Mouse (Mus musculus) G1E (cell line): ENCODE results near the gene Selenoo. TPM values are rescaled to one million over a fixed set of nuclear protein-coding genes. Genes with fewer than 3 reads are reported as not detected.

ENCODE experiments used
- ATAC-seq: 2 replicates; pipeline ENCODE4 v1.8.0; 2016; ENCODE audit warnings: mild to moderate bottlenecking; ENCODE audit not compliant: insufficient number of reproducible peaks, poor library complexity, low FRiP score, severe bottlenecking; ENCODE audit errors: extremely low read depth
- DNase-seq: peaks from one replicate; pipeline ENCODE4 v3.0.0; 2012; ENCODE audit warnings: low spot score
- H3K27me3 ChIP-seq: 2 replicates; pipeline ENCODE4 v1.6.1; 2012; ENCODE audit warnings: mild to moderate bottlenecking, low read length, inconsistent platforms; ENCODE audit not compliant: insufficient read depth
- H3K36me3 ChIP-seq: replicated peaks from 2 replicates; pipeline ENCODE3; 2012; ENCODE audit warnings: mild to moderate bottlenecking, inconsistent platforms
- H3K4me1 ChIP-seq: 2 replicates; pipeline ENCODE4 v1.6.1; 2012; ENCODE audit warnings: low read depth, low read length, inconsistent platforms, mixed read lengths; ENCODE audit not compliant: insufficient read depth
- H3K4me3 ChIP-seq: 2 replicates; pipeline ENCODE4 v1.5.1; 2012; ENCODE audit warnings: low read depth, mild to moderate bottlenecking, inconsistent platforms, low read length, moderate library complexity, mixed read lengths
- H3K9me3 ChIP-seq: replicated peaks from 2 replicates; pipeline ENCODE4 v1.6.1; 2012; ENCODE audit warnings: inconsistent platforms
- CTCF ChIP-seq: IDR thresholded peaks from 2 replicates; pipeline ENCODE4 v1.5.1; 2012; ENCODE audit warnings: low read depth, low read length, inconsistent platforms, mixed read lengths
- GATA1 ChIP-seq: IDR thresholded peaks from 2 replicates; pipeline ENCODE4 v1.6.1; 2012; ENCODE audit warnings: borderline replicate concordance, low read length, inconsistent platforms, mixed read lengths
- GATA2 ChIP-seq: IDR thresholded peaks from 2 replicates; pipeline ENCODE4 v1.6.1; 2012; ENCODE audit warnings: low read depth, low read length, inconsistent platforms, borderline replicate concordance
- POLR2AphosphoS5 ChIP-seq: IDR thresholded peaks from 2 replicates; pipeline ENCODE4 v1.6.1; 2012; ENCODE audit warnings: low read depth, low read length, inconsistent platforms; ENCODE audit not compliant: insufficient replicate concordance
- TAL1 ChIP-seq: conservative IDR thresholded peaks from 2 replicates; pipeline ENCODE4 v1.6.1; 2012; ENCODE audit warnings: low read depth, low read length, inconsistent platforms, mixed read lengths
- polyA plus RNA-seq: library from polyadenylated mRNA; stranded (reverse); fragments of >175 nt; gene quantifications from 2 replicates; pipeline ENCODE4 v1.2.3, GENCODE M21; 2012
- total RNA-seq, 2 experiments: library from RNA; stranded (forward) in 1 of 2; stranded (reverse) in 1 of 2; fragments of 200-1000 nt in 1 of 2; fragments of >200 nt in 1 of 2; fragmentation: Nextera tagmentation in 1 of 2; gene quantifications; 2 replicates each; pipeline ENCODE4 v1.2.3; 2014 to 2017

Selenoo gene
- total and polyA plus RNA-seq, 3 experiments = 11.6 to 25.2 (median 17.8) TPM

DNA sequence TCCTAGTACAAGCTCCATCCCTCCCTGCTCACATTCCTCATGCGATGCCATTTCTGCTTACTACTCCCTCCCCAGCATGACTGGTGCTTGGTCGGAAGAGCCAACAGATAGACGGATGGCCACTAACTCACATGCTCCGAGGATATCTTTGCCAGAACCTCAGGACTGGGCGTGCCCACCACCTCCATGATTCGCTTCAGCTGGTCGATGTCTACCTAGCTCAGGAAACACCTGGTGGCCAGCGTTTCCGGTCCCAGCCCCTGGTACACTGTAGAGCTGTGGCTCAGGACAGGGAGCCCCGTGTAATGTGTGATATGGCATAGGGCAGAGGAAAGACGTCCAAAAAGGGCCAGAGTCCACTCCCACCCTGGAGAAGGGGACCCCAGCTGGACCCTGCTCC, 56.1 kb downstream of the Selenoo start:
- ATAC-seq (no peak), DNase-seq (no peak)

GRCm38 (mm10) chr15:89145813-89146350, 57.0 kb downstream of the Selenoo start:
- no peak for ATAC-seq
- Histone ChIP-seq H3K27me3 (peaks cover 79% of the 10 kb centered on the region), H3K4me1 (peaks cover 18% of the 10 kb centered on the region)

More for the DNA sequence above, 56.1 kb downstream of the Selenoo start:
- Histone ChIP-seq H3K9me3 (no peaks in the 10 kb centered on the region), H3K36me3 (no peaks in the 10 kb centered on the region), H3K4me3 (no peak overlapping the region), H3K4me1 (peaks cover 15% of the 10 kb centered on the region), H3K27me3 (peaks cover 85% of the 10 kb centered on the region)
- TF ChIP-seq GATA2 = no peak
- TF ChIP-seq POLR2AphosphoS5 = no peak
- no peak for TF ChIP-seq GATA1
- no peak for TF ChIP-seq CTCF

DNA sequence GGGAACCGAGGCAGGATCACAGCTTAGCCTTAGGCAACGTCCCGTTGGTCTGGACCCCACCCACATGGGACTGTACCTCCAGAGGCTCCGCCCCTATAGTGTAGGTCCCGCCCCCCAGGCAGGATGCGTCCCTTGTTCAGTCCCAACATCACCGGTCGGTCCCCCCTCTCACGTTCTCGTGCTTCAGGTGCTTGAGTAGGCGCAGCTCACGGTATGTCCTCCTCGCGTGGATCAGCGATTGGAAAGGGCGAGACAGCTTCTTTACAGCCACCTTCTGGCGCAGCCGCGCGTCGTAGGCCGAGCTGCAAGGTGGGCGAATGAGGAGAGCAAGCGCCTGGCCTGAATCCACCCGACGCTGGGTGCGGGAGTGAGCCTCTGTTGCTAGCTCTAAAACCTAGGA, 57.7 kb downstream of the Selenoo start:
- ATAC-seq (no peak), DNase-seq (no peak)
- no peaks in the 10 kb centered on the region for H3K9me3 ChIP-seq
- TF ChIP-seq TAL1 (no peak), GATA2 (no peak), POLR2AphosphoS5 (no peak), CTCF (no peak), GATA1 (no peak)
- no peak overlapping the region for H3K4me3 ChIP-seq
- H3K27me3 ChIP-seq = peaks cover 72% of the 10 kb centered on the region
- H3K36me3 ChIP-seq = no peaks in the 10 kb centered on the region
- peaks cover 18% of the 10 kb centered on the region for H3K4me1 ChIP-seq

More at GRCm38 (mm10) chr15:89145813-89146350, 57.0 kb downstream of the Selenoo start:
- DNase-seq = no peak
- H3K4me3 ChIP-seq = no peak overlapping the region
- no peaks in the 10 kb centered on the region for H3K36me3 ChIP-seq
- no peak for TF ChIP-seq CTCF
- no peak for TF ChIP-seq GATA2
- no peak for TF ChIP-seq TAL1
- TF ChIP-seq POLR2AphosphoS5 = no peak
- no peak for TF ChIP-seq GATA1
- H3K9me3 ChIP-seq = no peaks in the 10 kb centered on the region

GRCm38 (mm10) chr15:89147024-89147423, 58.1 kb downstream of the Selenoo start:
- ATAC-seq (no peak), DNase-seq (no peak)
- TF ChIP-seq CTCF = no peak
- TF ChIP-seq GATA2 = no peak
- TF ChIP-seq GATA1 = no peak
- TF ChIP-seq TAL1 = no peak
- no peak for TF ChIP-seq POLR2AphosphoS5
- Histone ChIP-seq H3K4me3 (no peak overlapping the region), H3K9me3 (no peaks in the 10 kb centered on the region), H3K4me1 (peaks cover 18% of the 10 kb centered on the region), H3K36me3 (no peaks in the 10 kb centered on the region), H3K27me3 (peaks cover 70% of the 10 kb centered on the region)

- Histone ChIP-seq H3K9me3 (no peaks in the 10 kb centered on the region), H3K36me3 (no peaks in the 10 kb centered on the region), H3K4me1 (peaks cover 18% of the 10 kb centered on the region), H3K27me3 (peaks cover 65% of the 10 kb centered on the region), H3K4me3 (no peak overlapping the region)
- TF ChIP-seq GATA1 (no peak), TAL1 (no peak), GATA2 (no peak), POLR2AphosphoS5 (no peak), CTCF (no peak)
- DNase-seq (no peak), ATAC-seq (no peak)
These were observed 58.6 kb downstream of the Selenoo start for GRCm38 (mm10) chr15:89147456-89147855.

DNA sequence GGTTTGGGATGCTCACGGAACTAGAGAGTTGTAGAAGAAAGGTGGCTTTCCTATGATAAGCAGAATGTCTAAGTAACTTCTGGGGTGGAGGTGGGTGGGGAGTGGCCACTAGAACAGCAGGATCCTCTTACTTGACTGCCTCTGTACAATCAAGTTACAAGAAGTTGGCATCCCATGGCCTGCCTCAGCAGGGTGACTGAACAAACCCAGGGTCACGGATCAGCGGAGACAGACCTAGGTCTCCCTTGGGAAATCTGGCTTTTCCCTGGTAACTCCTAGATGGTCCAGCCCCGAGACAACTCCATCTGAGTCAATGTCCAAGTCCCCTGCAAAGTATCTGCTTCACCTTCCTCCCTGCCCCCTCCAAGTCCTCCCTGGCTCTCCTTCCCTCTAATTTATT, 59.0 kb downstream of the Selenoo start:
- no peaks in the 10 kb centered on the region for H3K9me3 ChIP-seq
- ATAC-seq (no peak), DNase-seq (no peak)
- no peaks in the 10 kb centered on the region for H3K36me3 ChIP-seq
- TF ChIP-seq POLR2AphosphoS5 (no peak), CTCF (no peak)
- no peak overlapping the region for H3K4me3 ChIP-seq
- H3K27me3 ChIP-seq = peaks cover 61% of the 10 kb centered on the region
- H3K4me1 ChIP-seq = peaks cover 18% of the 10 kb centered on the region

DNA sequence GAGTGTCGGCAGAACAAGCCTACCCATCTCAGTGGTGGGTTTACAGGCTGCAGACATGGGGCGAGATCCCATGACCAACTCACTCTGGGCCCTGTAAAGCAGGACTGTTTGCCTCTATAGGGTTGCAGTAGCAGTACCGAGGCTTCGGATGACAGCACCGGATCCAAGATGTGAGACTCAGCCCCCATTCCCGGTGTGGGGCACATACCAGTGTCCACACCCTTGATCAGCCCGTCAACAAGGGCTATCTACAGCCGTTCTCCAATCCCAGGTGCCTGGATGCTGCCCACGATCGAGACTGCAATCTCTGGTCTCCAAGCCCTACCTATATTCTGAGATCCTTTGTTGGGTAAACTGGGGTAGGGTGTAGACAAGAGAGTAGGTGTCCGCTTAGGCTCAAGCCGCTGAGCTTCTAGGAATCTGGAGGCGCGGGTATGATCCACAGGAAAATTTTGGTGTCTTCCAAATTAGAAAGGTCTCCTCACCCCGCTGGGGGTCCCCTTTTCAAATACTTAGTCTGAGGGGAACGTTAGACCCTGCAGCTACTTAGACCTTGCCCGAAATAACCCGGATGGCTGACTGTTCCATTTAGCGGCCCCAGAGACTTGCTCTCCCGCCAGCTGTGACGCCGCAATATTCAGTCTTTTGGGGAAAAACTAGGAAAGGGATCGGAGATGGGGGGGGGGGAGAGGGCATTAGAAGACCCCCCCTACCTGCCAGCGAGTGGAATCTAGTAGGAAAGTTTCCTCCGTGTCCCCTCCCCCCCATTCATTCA, 59.8 kb downstream of the Selenoo start:
- H3K9me3 ChIP-seq = no peaks in the 10 kb centered on the region
- peaks cover 56% of the 10 kb centered on the region for H3K27me3 ChIP-seq
- ATAC-seq (no peak), DNase-seq (no peak)
- no peaks in the 10 kb centered on the region for H3K36me3 ChIP-seq
- no peak for TF ChIP-seq CTCF
- TF ChIP-seq GATA2 = no peak
- TF ChIP-seq TAL1 = no peak
- TF ChIP-seq POLR2AphosphoS5 = no peak
- TF ChIP-seq GATA1 = no peak
- peaks cover 17% of the 10 kb centered on the region for H3K4me1 ChIP-seq
- peak overlapping the region; percentile 69; the same call in 1 of the 2 replicates for H3K4me3 ChIP-seq
